Mouse (Mus musculus) kidney, postnatal 10 days (tissue): ENCODE measurements around the gene Sept7.
"Not testable (repeated sequence)": the region's sequence is repeated elsewhere in the genome, so short reads cannot be mapped to it uniquely, and the experiment has no call there.

Experiments
- DNase-seq: peaks from one replicate; pipeline ENCODE4 v3.0.0; 2021; ENCODE audit warnings: mixed read lengths

Gene Sept7

DNA sequence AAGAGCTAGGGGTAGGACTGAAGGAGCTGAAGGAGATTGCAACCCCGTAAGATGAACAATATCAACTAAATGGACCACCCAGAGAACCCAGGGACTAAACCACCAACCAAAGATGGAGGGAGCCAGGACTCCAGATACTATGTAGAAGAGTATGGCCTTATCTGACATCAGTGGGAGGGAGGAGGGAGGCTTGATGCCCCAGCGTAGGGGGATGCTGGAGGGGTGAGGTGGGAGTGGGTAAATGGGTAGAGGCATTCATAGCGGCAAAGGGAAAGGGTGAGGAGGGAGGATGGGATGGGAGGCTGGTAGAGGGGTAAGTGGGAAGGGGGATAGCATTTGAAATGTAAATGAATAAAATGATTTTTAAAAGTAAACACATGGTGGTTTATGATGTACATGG is 8.2 kb downstream of the Sept7 start:
- DNase-seq: no peak

GRCm38 (mm10) chr9:25260979-25261378 is 8.7 kb downstream of the Sept7 start:
- DNase-seq: no peak

GRCm38 (mm10) chr9:25262087-25262486 is 9.8 kb downstream of the Sept7 start:
- no peak for DNase-seq

DNA sequence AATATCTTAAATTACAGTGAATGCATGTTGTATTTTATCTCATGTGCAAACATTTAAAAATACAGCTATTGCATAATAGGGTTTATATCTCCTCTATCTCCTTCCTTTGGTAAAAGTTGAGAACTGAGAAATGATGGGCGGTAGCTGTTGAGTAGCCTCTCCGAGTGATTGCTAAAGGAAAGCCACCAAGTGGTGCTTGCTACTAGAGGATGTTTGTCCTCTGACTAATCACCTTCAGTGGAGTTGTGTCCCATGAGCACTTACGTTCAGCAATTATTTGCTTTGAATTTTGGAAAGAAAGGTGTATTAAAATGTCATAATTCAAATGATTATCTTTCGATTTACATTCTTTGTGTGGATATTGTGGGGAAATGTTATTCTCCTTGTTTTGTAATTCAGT is 13.6 kb downstream of the Sept7 start:
- DNase-seq: no peak

GRCm38 (mm10) chr9:25267133-25267532 is 14.9 kb downstream of the Sept7 start:
- no peak for DNase-seq

GRCm38 (mm10) chr9:25267574-25267973 is 15.3 kb downstream of the Sept7 start:
- no peak for DNase-seq

DNA sequence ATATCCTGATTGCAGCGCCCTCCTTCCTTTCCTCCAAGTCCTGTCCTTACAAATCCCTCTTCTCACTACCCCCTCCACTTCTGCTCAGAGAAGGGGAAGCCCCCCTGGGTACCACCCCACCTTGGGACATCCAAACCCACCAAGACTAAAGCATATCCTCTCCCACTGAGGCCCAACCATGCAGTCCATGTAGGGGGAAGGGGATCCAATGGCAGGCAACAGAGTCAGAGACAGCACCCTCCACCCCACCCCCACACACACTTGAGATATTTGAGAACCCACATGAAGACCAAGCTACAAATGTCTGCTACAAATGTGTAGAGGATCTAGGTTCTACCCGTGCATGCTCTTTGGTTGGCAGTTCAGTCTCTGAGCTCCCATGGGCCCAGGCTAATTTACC is 19.7 kb downstream of the Sept7 start:
- DNase-seq: no peak

- DNase-seq: no peak
Measured at GRCm38 (mm10) chr9:25289796-25290195, 37.6 kb downstream of the Sept7 start.

GRCm38 (mm10) chr9:25309505-25310182 is 57.4 kb downstream of the Sept7 start:
- DNase-seq: no peak

DNA sequence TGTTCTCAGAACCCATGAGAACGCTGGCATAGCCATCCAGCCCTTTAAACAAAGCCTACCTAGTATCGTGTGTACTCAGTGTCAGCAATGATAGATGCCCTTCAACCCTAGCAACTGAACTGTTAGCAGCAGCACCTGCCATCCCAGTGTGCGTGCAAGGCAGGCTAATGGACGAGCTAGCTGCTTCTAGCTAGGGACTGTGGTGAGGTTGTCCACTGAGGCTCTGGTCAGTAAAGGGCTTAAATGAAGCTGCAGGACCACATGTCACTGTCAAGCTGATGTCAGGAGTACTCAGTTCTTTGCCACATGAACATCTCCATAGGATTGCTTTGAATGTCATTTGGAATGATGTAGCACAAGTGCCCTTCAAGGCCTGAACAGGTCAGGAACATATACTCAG is 62.1 kb downstream of the Sept7 start:
- DNase-seq: no peak

- DNase-seq: peak; percentile 80
Measured at GRCm38 (mm10) chr9:25317827-25318505, 65.7 kb downstream of the Sept7 start.

DNA sequence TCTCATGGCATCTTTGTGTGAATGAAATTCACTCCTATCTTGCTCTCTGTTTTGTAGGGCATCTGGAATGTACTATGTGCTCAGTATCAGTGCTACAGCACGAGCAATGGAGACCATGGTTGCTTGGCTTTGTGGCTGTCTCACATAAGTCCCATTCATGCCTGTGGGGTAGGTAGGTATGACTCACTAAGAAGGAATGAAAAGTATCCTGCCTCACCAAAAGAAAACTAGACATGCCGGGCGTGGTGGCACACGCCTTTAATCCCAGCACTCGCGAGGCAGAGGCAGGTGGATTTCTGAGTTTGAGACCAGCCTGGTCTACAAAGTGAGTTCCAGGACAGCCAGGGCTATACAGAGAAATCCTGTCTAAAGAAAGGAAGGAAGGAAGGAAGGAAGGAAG is 67.4 kb downstream of the Sept7 start:
- DNase-seq: not testable (repeated sequence)

DNA sequence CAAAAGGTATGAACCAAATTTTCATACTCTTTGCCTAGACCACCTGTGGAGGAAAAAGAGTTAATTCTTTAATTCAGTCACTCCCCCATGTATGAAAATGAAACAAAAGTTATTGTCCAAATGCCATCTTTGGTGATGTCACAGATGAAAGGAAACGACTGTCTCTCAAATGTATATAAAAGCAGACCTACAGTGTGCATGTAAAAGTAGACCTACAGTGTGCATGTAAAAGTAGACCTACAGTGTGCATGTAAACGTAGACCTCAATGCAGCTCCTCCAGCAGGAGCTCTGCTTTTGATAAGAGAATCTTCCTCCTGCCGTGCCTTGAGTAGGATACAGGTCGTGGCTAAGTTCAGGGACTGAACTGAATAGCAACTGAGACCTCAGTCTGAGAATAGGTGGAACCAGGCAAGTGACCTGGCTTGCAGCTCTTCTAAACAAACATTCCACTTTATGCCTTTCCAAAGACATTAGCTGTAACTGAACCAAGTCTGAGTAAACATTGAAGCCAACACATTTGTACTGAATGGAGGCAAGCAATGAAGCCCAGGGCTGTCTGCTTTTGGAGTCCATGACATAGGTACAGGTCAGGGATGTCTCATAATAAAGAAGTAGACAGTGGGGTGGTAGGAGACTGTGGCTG is 75.6 kb downstream of the Sept7 start:
- no peak for DNase-seq

- DNase-seq: no peak
Measured at GRCm38 (mm10) chr9:25328946-25329723, 76.9 kb downstream of the Sept7 start.

GRCm38 (mm10) chr9:25337436-25338198 is 85.4 kb downstream of the Sept7 start:
- DNase-seq: no peak

GRCm38 (mm10) chr9:25340412-25340811 is 88.2 kb downstream of the Sept7 start:
- DNase-seq: no peak

DNA sequence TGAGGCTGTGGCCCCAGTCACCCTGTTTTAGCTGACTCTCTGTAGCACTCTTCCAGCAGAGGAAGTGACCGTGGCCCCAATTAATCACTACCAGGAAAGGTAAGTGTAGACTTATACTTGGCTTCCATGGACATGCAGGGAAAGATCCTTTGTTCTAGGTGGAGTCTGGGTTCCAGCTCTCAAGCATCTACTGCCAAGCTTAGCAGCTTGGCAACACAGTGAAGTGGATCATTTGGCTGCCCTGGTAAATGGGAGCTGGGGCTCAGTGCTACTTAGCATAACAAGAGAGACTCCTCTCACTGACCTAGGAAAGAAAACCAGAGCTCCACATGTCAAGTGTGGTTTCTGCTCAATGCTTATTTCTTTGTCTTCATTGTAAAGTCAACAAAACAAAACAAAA is 101.5 kb downstream of the Sept7 start:
- DNase-seq: no peak

- no peak for DNase-seq
Measured at GRCm38 (mm10) chr9:25355806-25356205, 103.6 kb downstream of the Sept7 start.

DNA sequence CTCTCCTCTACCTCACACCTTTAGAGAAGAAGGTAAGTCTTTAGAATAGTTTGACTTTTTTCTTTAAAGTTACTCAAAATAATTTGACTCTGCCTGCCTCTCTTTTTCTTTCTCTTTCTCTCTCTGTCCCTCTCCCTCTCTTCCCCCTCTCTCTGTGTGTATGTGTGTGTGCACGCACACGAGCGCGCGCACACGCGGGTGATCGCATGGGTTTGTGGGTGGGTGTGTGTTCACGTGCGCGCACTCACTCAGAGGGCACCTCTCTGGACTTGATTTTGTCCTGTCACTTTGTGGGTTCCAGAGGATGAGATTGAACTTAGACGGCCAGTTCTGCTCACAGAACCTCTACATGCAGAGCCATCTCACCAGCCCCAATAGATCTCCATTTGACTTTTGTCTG is 105.3 kb downstream of the Sept7 start:
- DNase-seq: no peak

- DNase-seq: no peak
Measured at GRCm38 (mm10) chr9:25358018-25358417, 105.8 kb downstream of the Sept7 start.
